Mouse (Mus musculus) CH12.LX (cell line): ENCODE data around the gene Col15a1.

Experiments used
- EP300 ChIP-seq: IDR thresholded peaks from 2 replicates; pipeline ENCODE4 v1.6.1; 2011; ENCODE audit warnings: low read length, improper control_type of control experiment
- MAX ChIP-seq: IDR thresholded peaks from 2 replicates; pipeline ENCODE4 v1.6.1; 2011; ENCODE audit warnings: low read length, improper control_type of control experiment
- NRF1 ChIP-seq: IDR thresholded peaks from 2 replicates; pipeline ENCODE4 v1.6.1; 2014; ENCODE audit warnings: low read depth, mild to moderate bottlenecking, inconsistent platforms, low read length, improper control_type of control experiment, moderate library complexity
- POLR2A ChIP-seq: IDR thresholded peaks from 2 replicates; pipeline ENCODE4 v1.6.1; 2011; ENCODE audit warnings: low read depth, mild to moderate bottlenecking, improper control_type of control experiment, low read length
- UBTF ChIP-seq: IDR thresholded peaks from 2 replicates; pipeline ENCODE4 v1.6.1; 2012; ENCODE audit warnings: low read depth, mild to moderate bottlenecking, inconsistent platforms, low read length, improper control_type of control experiment, moderate library complexity
- ZMIZ1 ChIP-seq: IDR thresholded peaks from 2 replicates; pipeline ENCODE4 v1.6.1; 2012; ENCODE audit warnings: low read depth, mild to moderate bottlenecking, inconsistent platforms, low read length, improper control_type of control experiment

GRCm38 (mm10) chr4:47252627-47253026 lies 44.7 kb downstream of the Col15a1 start:
- TF ChIP-seq UBTF (no peak), POLR2A (no peak), EP300 (no peak), NRF1 (no peak), MAX (no peak), ZMIZ1 (no peak)
